Comparison of ENCODE assay signal across 28 mouse cellular contexts in the genomic region with DNA sequence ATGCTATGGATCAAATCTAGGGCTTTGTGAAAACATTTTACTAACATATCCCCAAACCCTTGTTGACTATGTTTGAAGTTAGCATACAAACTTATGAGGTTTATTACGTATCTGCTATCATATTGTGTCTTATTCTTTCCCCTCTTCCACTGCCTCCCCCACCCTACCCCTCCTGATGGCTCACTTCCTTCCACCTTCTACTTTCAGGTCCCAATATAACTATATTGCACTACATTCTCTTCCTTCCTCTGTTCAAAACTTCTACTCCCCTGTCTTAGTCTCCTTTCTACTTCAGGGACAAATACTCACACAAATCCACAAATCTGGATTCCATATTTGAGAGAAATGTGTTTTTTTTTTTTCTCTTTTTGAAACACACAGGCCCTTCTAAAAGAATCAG. TPM values are rescaled to one million over a fixed set of nuclear protein-coding genes. Genes with fewer than 3 reads are reported as not detected.
"Had no signal": no experiment of that assay in that cellular context is flagged by ENCODE, and none has a peak within 500 bp of the region (broad histone marks: within the 10 kb centered on the region; RNA-seq: fewer than 3 reads in every experiment).

No protein-coding gene starts in this region.

- H3K9me3 ChIP-seq: liver, embryonic 13.5 days; liver, embryonic 15.5 days; lung, embryonic 15.5 days; megakaryocyte, embryonic 14.5 days; neural tube, embryonic 13.5 days; neural tube, embryonic 15.5 days; stomach, embryonic 15.5 days had no signal

- H3K9ac ChIP-seq: liver, embryonic 13.5 days; liver, embryonic 15.5 days; liver, postnatal 0 days; lung, embryonic 15.5 days; neural tube, embryonic 13.5 days; neural tube, embryonic 15.5 days; stomach, embryonic 15.5 days had no signal

- H3K4me2 ChIP-seq: liver, embryonic 13.5 days; liver, embryonic 15.5 days; lung, embryonic 15.5 days; midbrain, embryonic 11.5 days; neural tube, embryonic 13.5 days; neural tube, embryonic 15.5 days; stomach, embryonic 15.5 days had no signal

- H3K4me1 ChIP-seq: liver, embryonic 13.5 days; liver, embryonic 15.5 days; lung, embryonic 15.5 days; megakaryocyte, embryonic 14.5 days; neural tube, embryonic 13.5 days; neural tube, embryonic 15.5 days; stomach, embryonic 15.5 days had no signal

- H3K27me3 ChIP-seq: liver, embryonic 13.5 days; liver, embryonic 15.5 days; lung, embryonic 15.5 days; megakaryocyte, embryonic 14.5 days; neural tube, embryonic 13.5 days; neural tube, embryonic 15.5 days; stomach, embryonic 15.5 days had no signal

- DNase-seq: liver, embryonic 13.5 days; liver, postnatal 0 days; lung, adult 2 months; lung, postnatal 14 days; lung, postnatal 36 days; midbrain, embryonic 14.5 days; retina, postnatal 1 day; right cerebral cortex, adult 18-20 months; right cerebral cortex, postnatal 25 days; right cerebral cortex, postnatal 4 days; spleen, adult 18-20 months; thymus, adult 2 months; thymus, postnatal 25 days; thymus, postnatal 4 days had no signal

- H3K36me3 ChIP-seq: liver, embryonic 13.5 days; liver, embryonic 15.5 days; lung, embryonic 15.5 days; neural tube, embryonic 13.5 days; neural tube, embryonic 15.5 days; stomach, embryonic 15.5 days had no signal

- ATAC-seq: liver, postnatal 0 days; lung, postnatal 0 days; midbrain, embryonic 16.5 days had no signal

- H3K4me3 ChIP-seq: liver, embryonic 13.5 days; liver, embryonic 15.5 days; lung, embryonic 15.5 days; megakaryocyte, embryonic 14.5 days; myocyte; neural tube, embryonic 13.5 days; neural tube, embryonic 15.5 days; stomach, embryonic 15.5 days had no signal

- H3K27ac ChIP-seq: liver, embryonic 13.5 days; liver, embryonic 15.5 days; lung, embryonic 15.5 days; neural tube, embryonic 13.5 days; neural tube, embryonic 15.5 days; stomach, embryonic 15.5 days; stomach, postnatal 0 days had no signal

RNA-seq across cellular contexts. Expression of a gene that starts 35.3 kb away (rescaled TPM):
- polyA plus RNA-seq: liver, embryonic 13.5 days; liver, embryonic 15.5 days; liver, postnatal 0 days; lung, adult 2 months; lung, embryonic 15.5 days; lung, postnatal 0 days; midbrain, embryonic 11.5 days; midbrain, embryonic 14.5 days; midbrain, embryonic 16.5 days; myocyte; neural tube, embryonic 11.5 days; neural tube, embryonic 13.5 days; neural tube, embryonic 15.5 days; small intestine, adult 2 months; stomach, embryonic 15.5 days; stomach, postnatal 0 days; thymus, adult 2 months; urinary bladder, adult 2 months had no signal
